Mouse (Mus musculus): ENCODE data around the gene Pigg.

The Pigg gene

DNA sequence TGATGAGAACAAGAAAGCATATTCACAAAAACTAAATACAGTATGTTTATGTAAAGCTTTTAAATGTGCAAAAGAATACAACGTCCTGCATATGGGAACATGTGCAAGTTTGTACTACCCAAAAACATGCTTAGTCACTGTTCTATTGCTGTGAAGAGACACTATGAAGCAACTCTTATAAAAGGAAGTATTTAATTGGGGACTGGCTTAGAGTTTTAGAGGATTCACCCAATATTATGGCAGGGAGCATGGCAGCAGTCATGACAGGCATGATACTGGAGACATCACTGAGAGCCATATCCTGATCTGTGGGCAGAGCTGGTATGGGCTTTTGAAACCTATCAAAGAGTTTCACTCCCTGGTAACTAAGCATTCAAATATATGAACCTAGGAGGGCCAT lies 45.5 kb downstream of the Pigg start:
- DNase-seq (ENCODE audit: low spot score): no peak

DNA sequence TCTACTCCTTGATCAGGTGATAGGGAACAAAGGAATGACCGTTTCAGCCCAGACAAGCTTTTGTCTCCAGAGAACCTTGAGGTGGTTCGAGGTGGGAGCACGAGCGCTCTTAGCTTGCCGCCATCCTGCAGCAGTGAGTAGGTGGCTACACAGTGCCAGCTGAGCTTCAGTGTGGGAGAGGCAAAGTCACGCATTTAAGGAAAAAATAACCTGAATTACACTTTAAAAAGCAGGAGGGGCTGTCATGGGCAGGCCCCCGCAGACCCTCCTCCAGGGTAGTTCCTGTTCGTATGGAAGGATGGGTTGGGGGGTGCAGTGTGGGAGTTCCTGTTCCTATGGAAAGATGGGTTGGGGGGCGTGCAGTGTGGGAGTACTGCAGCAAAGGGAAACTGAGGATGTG lies 47.1 kb downstream of the Pigg start:
- no peak for DNase-seq (ENCODE audit: low spot score)

- no peak for DNase-seq (ENCODE audit: low spot score)
Observed at GRCm38 (mm10) chr5:108360211-108360610, 47.8 kb downstream of the Pigg start.

- DNase-seq (ENCODE audit: low spot score): no peak
Observed at GRCm38 (mm10) chr5:108362330-108362729, 49.9 kb downstream of the Pigg start.

GRCm38 (mm10) chr5:108366328-108366983 lies 54.0 kb downstream of the Pigg start:
- DNase-seq (ENCODE audit: low spot score): no peak

- DNase-seq (ENCODE audit: low spot score): peak; percentile 58
Observed at GRCm38 (mm10) chr5:108366984-108367841, 54.8 kb downstream of the Pigg start.

- DNase-seq (ENCODE audit: low spot score): no peak
Observed at GRCm38 (mm10) chr5:108367871-108368332, 55.5 kb downstream of the Pigg start, which contains the start of gene Gm42517. Gene Gm42517 (minus strand): TSS chr5:108367922.

GRCm38 (mm10) chr5:108368446-108368845 lies 56.0 kb downstream of the Pigg start:
- DNase-seq (ENCODE audit: low spot score): no peak

DNA sequence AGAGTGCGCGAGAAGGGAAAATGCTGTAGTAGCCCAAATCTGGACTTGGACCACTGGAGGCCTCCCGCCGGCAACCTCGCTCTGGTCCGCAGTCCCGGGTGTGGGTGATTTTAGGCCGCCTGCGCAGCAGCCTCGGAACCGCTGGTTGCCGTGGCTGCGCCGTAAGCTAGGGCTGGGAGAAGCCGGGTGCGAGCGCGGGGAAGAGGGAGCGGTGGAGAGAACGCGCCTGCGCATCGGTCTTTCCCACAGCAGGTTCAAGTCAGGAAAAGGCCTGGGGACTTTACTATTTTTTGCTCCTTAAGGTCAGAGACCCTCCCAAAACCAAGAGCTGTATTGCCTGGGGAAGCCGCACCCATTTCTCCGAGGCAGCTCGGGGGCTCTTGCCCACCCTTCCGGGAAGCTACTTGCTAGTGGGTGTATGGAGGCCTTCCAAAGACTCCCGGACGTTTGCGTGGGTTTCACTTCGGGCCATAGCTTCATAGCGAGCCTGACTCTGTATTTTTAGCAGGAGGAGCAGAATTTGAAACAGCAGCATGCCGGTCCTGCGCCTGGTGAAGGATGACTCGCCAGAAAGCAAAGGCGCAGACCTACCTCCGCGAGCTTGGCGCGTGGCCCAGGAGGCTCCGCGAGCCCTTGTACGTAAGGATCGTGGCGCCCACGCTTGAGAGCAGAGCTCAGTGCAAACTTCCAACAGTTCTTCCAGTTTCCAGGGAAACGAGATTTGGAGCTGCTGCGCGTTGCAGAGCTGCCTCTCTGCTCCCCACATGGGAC lies 56.6 kb downstream of the Pigg start:
- peak; percentile 85 for DNase-seq (ENCODE audit: low spot score)

GRCm38 (mm10) chr5:108369964-108370363 lies 57.6 kb downstream of the Pigg start:
- no peak for DNase-seq (ENCODE audit: low spot score)

DNA sequence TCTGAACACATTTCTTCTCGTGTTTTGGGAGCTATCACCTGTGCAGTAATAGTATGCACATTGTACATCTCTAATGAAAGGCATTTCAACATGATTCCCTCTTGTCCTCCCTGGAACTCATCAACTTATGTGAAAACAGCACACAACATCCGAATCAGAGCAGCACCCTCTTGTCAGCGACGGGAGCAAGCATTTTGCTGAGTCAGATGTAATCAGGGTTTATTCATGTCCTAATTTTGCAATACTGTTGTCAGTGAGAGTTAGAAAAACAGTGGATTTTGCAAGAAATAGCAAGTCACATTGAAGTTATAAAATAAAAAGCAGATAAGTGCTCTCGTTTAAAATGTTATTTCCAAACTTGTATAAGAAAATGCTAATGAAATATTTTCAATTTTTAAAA lies 61.7 kb downstream of the Pigg start:
- no peak for DNase-seq (ENCODE audit: low spot score)

DNA sequence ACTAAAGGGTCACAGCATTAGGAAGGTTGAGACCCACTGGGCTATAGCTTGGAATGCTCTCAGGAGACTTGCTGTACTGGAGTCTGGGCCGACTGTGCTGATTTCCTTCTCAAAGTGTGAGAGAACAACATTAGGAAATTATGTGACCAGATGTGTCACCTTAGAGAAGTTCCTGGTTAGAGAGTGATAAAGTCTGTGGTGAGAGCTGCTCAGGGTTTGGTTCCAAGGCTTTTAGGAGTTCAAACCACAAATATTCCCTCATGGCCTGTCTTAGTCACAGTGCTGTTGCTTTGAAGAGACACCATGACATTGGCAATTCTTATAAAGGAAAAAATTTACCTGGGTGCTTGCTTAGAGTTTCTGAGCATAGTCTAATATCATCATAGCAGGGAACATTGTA lies 63.6 kb downstream of the Pigg start:
- DNase-seq (ENCODE audit: low spot score): no peak

DNA sequence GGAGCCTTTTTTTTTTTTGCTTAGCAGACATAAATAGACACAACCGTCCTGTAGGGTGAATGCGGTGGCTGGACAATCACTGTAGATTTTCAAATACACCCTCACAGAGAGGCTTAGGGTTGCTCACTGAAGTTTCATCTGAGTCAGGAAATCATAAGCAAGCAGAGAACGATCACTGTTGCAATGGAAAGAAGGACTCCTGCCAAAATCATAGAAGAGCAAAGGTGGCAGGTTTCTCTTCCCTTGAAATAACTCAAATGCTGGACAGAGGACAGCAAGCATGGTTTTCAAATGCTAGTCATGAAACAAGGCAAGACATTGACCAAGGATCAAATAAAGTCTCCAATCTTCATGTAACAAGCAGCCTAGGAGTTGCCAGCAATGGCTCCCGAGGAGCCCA lies 65.9 kb downstream of the Pigg start:
- DNase-seq (ENCODE audit: low spot score): no peak

DNA sequence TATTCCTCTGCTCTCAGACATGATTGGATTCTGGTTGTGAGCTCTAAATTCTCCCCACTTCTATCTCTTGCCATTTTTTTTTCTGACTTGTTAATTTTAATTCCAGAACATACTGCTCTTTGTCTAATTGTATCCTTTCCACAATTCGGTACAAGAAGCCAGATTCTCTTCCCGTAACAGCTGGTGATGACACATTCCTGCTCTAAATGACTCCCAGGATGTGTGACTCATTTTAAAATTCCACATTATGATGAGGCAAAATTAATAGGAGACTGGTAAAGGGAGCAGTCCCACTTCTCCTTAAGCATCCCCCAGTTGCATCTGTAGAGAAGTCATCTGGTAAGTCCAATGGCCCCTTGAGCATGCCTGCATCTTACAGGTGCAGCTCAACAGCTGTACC lies 73.2 kb downstream of the Pigg start:
- peak; percentile 61 for DNase-seq (ENCODE audit: low spot score)

DNA sequence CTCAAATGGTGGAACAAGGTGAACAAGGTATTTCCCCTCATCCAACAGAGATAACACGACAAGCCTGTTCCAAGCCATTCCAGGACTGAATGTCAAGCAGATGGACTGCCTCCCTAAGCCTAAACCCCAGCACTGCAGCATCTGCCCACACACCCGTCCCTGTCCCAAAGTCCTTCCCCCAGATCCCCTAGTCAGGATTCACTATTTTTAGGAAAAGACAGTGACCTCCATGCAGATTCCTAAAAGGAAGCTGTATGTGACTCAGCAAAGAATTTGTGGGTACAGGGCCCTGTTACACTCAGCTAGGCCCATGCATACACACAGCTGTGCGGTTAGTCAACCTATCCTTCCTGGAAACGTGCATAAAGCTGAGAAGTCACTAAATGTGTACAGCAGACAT lies 74.0 kb downstream of the Pigg start:
- no peak for DNase-seq (ENCODE audit: low spot score)

GRCm38 (mm10) chr5:108388201-108388600 lies 75.8 kb downstream of the Pigg start, which contains the start of gene Pde6b:
Gene Pde6b (plus strand): TSS chr5:108388391.
- DNase-seq (ENCODE audit: low spot score): no peak

GRCm38 (mm10) chr5:108389744-108390143 lies 77.3 kb downstream of the Pigg start:
- no peak for DNase-seq (ENCODE audit: low spot score)

Data from layer of hippocampus, adult 11-12 months (tissue).